Mouse (Mus musculus) liver, embryonic 12.5 days (tissue): ENCODE results near the gene Hoxd1. TPM values are rescaled to one million over a fixed set of nuclear protein-coding genes. Genes with fewer than 3 reads are reported as not detected.

Experiments used
- microRNA counts: library from miRNA; unstranded; fragments of <30 nt; microRNA quantifications from one replicate; lab custom pipeline; 2017
- microRNA-seq: library from miRNA; unstranded; fragments of <30 nt; microRNA quantifications from one replicate; pipeline ENCODE4, GENCODE M21; 2017
- polyA plus RNA-seq: library from polyadenylated mRNA; unstranded; fragments of >200 nt; fragmentation: Nextera tagmentation; extraction: Ambion mirVana; gene quantifications from 2 replicates; pipeline ENCODE4 v1.2.1, GENCODE M21; 2016

Gene Hoxd1
- polyA plus RNA-seq, 1 experiment from 2014 or later, result not detected

MicroRNAs encoded within 50 kb of the gene (microRNA counts, 519-probe panel; counts per million panel counts)
- 582 counts per million, percentile 70 among the panel's probes with 10 or more counts for microRNA mmu-miR-10b (lab: Ali Mortazavi, UCI)

Small RNA genes lying within 50 kb of the gene (microRNA-seq; reads per million reads assigned to microRNA genes)
- 2,348 reads per million, percentile 81 among the genes with 10 or more reads in this experiment for gene Mir10b

Other genes starting within 250 kb of the Hoxd1 start
- 24.9 and 26.6 TPM in 2 replicates for gene Lnpk, start 183.5 kb upstream of the Hoxd1 start, polyA plus RNA-seq
- not detected in 2 replicates for gene Evx2, start 103.4 kb upstream of the Hoxd1 start, polyA plus RNA-seq
- 0.10 TPM in 1 of 2 replicates, not detected in the other for gene Hoxd13, start 94.7 kb upstream of the Hoxd1 start, polyA plus RNA-seq
- gene Hoxd12, start 88.0 kb upstream of the Hoxd1 start, polyA plus RNA-seq, result not detected in 2 replicates
- not detected in 2 replicates for gene Hoxd11, start 83.4 kb upstream of the Hoxd1 start, polyA plus RNA-seq
- not detected in 2 replicates for gene Hoxd10, start 71.1 kb upstream of the Hoxd1 start, polyA plus RNA-seq
- gene Hoxd9, start 65.3 kb upstream of the Hoxd1 start, polyA plus RNA-seq, result 0.06 TPM in 1 of 2 replicates, not detected in the other
- gene Hoxd8, start 58.4 kb upstream of the Hoxd1 start, polyA plus RNA-seq, result 0.11 and 0.14 TPM in 2 replicates
- gene Hoxd3, start 51.1 kb upstream of the Hoxd1 start, polyA plus RNA-seq, result 0.18 and 0.30 TPM in 2 replicates
- gene Hoxd4, start 51.1 kb upstream of the Hoxd1 start, polyA plus RNA-seq, result not detected in 2 replicates
- not detected in 2 replicates for gene Gm28230, start 36.3 kb upstream of the Hoxd1 start, polyA plus RNA-seq
- 79.6 and 81.5 TPM in 2 replicates for gene Mtx2, start 62.8 kb downstream of the Hoxd1 start, polyA plus RNA-seq